Mouse (Mus musculus): ENCODE results near the gene Hist1h2bc.
"Not testable (repeated sequence)": the region's sequence is repeated elsewhere in the genome, so short reads cannot be mapped to it uniquely, and the experiment has no call there.

Hist1h2bc gene

DNA sequence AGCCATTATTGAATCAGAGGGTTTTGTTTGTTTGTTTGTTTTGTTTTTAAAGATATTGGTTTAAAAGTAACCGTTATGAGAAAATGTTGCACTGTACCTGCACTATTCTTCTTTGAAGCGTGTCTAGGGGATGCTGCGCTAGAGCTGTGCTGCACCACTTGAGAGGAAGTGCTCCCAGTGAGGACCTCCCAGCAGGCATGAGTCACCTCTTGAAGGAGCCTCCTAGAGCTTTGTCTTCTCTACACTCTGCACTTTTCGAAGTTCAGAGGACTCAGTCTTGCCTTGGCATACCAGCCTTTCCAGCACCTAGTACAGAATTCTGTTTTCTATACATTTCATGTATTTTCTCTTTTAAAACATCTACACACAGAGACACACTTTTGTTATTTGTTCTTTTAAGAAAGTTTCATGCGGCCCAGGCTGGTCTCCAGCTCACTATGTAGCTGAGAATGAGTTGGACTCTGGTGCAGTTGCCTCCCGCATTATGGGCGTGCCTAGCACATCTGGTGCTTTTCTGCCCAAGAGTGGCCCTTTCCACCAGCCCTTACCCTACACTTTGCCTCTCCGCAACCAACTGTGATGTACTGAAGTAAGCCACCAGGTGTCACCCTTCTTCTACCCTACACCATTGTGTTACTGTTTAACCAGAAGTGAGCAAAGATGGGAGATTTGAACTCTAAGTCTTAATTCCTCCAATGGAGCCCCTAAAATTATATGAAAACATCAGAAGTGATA is 17.0 kb downstream of the Hist1h2bc start:
- DNase-seq: peak; percentile 56 to 82

DNA sequence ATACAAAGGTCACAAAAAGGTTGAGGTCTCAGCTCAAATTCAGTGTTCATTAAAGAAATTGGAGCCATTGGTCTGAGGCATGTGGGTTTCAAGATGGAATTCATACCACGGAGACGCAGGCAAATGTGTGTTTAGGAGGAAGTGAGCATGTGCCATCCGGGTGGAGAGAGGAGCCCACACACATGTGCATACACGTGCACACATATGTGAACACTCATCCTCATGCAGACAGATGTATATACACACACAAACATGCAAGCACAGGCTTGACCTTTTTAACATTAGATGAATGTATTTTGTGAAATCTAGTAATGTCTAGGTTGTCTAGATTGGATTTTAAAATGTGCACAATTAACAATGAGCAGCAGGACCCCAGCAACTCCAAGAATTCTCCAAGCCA is 18.2 kb downstream of the Hist1h2bc start:
- DNase-seq: no peak

DNA sequence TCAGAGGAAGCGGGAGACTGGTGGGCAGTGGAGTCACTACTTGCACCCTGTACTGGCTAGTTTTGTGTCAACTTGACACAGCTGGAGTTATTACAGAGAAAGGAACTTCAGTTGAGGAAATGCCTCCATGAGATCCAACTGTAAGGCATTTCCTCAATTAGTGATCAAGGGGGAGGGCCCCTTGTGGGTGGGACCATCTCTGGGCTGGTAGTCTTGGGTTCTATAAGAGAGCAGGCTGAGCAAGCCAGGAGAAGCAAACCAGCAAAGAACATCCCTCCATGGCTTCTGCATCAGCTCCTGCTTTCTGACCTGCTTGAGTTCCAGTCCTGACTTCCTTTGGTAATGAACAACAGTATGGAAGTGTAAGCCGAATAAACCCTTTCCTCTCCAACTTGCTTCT is 18.8 kb downstream of the Hist1h2bc start:
- peak in 1 of 2 experiments; percentile 4 for DNase-seq

- peak in 1 of 2 experiments; percentile 16 for DNase-seq
Observed at GRCm38 (mm10) chr13:23705751-23706356, 21.9 kb downstream of the Hist1h2bc start.

DNA sequence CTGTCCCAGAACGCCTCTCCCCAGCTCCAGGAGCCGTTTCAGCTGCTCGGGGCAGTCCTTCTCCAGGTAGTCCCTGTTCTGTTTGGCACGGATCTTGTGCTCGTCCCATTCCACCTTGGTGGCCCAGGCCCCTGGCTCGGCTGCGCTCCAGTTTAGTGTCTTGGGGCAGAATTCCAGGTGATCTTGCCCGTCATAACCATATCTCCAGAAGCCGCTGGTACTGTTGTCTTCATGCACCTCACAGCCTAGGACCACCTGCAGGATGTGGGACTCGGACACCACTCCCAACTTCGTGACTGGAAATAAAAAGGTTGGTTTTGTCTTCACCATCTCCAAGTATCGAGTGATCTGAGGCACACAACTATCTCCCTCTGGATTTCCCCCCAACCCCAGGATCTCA is 22.8 kb downstream of the Hist1h2bc start:
- DNase-seq: peak in 1 of 2 experiments; percentile 2

- no peak for DNase-seq
Observed at GRCm38 (mm10) chr13:23708041-23708440, 24.0 kb downstream of the Hist1h2bc start.

- DNase-seq: no peak
Observed at GRCm38 (mm10) chr13:23708654-23709053, 24.7 kb downstream of the Hist1h2bc start.

- no peak for DNase-seq
Observed at GRCm38 (mm10) chr13:23709714-23710373, 25.8 kb downstream of the Hist1h2bc start.

- peak; percentile 65 to 69 for DNase-seq
Observed at GRCm38 (mm10) chr13:23710374-23711089, 26.5 kb downstream of the Hist1h2bc start, which contains the start of gene Hfe. TSS of gene Hfe (minus strand) at chr13:23710854.

DNA sequence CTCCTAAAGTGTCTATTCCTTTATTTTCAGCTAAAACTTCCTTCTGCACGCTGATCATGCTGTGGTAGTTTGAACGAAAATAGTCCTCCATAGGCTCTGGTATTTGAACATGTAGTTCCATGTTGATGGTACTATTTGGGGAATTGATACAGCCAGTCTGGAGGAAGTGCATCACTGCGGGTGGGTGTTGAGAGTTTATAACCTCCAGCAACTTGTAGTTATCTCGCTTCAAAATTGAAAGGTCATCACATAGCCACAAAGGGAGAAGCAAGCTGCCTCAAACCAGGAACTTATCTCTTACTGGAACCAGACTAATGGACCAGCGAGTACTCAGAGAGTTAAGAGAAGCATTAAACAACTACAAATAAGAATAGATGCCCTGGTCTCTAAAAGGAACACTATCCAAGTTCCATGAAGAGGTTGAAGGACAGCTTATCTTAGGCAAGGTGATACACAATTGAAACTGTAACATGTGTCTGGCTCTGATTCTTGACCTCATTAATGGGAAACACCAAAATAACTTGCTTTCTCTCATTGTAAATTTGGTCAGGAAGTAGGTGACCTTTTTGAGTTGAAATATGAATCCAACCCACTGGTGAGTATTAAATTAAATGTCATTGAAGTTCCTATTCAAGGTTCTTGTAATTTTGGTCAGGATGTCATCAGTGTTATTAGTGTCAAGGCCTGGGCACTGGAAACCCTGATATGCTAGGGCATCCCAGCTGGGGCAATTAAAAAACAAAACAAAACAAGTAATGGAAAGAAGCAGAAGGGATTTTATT is 32.5 kb downstream of the Hist1h2bc start:
- DNase-seq: no peak

GRCm38 (mm10) chr13:23717176-23717575 is 33.2 kb downstream of the Hist1h2bc start:
- DNase-seq: no peak

GRCm38 (mm10) chr13:23717593-23718245 is 33.7 kb downstream of the Hist1h2bc start:
- not testable (repeated sequence) for DNase-seq

DNA sequence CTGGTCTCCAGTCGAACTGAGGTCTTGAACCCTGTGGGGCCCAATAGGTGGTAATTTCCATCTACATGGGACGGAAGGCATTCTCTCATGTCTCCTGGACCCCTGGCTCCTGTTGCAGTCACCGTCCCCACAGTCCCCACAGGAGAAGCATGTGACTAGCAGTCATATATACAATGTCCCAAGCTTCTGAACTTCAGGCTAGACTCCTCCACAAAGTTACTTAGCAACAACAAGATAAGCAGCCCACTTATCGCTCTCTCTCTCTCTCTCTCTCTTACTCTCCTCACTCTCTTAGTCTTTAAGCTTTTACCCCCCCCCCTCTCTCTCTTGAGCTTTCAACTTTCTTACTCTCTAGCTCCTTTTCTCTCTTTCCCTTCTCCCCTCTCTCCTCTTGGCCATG is 40.2 kb downstream of the Hist1h2bc start:
- DNase-seq: no peak

DNA sequence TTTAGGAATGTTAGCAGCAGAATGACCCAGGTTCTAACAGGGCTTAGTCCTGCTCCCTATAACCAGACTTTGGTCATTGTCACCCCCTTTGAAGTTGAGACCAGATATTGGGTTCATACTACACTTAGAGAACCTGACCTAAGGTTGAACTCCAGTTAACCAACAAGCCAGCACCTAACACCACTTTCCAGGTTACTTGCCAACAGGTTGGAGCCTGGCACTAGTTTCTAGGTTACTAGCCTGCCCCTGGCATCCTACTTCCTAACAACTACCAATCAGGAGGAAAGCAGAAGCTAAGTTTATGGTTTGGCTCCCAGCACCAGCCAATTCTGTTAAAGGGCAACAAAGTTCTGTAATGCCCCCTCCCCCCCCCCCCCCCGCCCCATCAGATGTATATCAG is 41.2 kb downstream of the Hist1h2bc start:
- no peak for DNase-seq

DNA sequence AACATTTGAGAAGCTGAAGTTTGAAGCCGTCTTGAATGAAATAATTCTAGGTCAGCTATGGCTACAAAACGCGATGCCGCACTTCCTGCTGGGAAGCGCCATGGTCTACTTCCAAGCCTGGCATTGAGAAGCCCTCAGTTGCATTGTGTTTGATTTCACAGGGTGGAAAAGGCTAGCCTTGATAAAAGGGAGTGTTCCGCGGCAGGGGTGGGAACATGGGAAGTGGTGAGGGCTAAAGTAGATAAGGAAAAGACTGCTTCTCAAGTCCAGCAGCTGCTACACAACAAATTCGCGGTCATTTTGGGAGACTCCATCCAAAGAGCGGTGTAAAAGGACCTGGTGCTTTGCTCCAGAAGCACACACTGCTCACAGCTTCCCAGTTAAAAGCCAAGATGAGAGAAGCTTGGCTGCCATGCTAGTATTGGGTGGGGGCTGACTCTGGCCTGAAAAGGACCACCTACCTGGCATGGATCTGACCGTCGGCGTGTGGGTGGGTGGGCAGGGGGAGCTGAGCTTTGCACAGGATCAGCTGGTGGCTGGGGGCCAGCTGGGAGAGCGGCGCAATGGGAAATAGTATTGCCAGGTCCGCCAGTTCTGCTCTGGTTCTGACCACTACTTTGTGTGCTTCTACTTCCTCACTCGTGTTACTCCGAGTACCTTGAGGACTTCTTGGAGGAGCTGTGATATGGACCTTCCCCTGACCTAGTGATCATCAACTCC is 44.6 kb downstream of the Hist1h2bc start:
- DNase-seq: no peak

GRCm38 (mm10) chr13:23729192-23729525 is 45.2 kb downstream of the Hist1h2bc start:
- DNase-seq: no peak

GRCm38 (mm10) chr13:23729706-23730105 is 45.7 kb downstream of the Hist1h2bc start:
- no peak for DNase-seq

DNA sequence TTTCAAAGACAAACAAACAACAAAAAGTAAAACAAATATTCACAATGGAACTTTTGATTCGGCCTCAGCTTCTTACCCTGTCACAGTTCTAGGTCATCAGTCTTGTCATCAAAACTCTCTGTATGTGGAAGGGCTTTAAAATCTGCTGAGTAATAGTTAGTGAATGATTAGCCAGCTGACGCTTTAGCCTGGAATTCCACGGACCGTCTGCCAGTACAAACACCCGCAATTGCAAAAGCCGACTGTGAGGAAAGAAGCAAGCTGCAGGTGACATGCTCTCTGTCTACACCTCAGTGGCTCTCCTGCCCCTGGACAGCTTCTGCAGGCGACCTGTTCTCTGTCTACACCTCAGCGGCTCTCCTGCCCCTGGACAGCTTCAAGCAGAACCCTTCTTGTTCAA is 46.5 kb downstream of the Hist1h2bc start:
- DNase-seq: peak in 1 of 2 experiments; percentile 52

- DNase-seq: peak in 1 of 2 experiments; percentile 60
Observed at GRCm38 (mm10) chr13:23732156-23732804, 48.3 kb downstream of the Hist1h2bc start.

- no peak for DNase-seq
Observed at GRCm38 (mm10) chr13:23737091-23737490, 53.1 kb downstream of the Hist1h2bc start.

DNA sequence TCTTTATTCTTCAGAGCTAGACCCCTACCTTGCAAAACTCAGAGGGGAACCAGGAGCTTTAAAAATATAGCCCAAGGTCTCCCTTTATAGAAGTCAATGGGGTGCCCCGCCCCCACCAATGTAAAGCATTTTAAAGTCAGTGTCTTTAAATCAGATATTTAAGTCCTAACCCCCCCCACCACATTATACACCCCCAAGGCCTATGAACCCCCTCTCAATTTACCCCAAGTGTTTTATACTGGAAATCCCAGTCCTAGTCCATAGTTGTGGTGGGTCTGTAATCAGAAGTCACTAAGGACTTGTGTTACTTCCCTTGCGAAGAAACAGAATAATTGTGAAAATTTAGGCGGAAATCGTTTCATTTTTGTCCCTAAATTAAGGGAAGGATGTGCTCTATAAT is 54.0 kb downstream of the Hist1h2bc start:
- no peak for DNase-seq

Data from lung, postnatal 4 days (tissue).